Mouse (Mus musculus) embryonic fibroblast, embryonic 13.5 days (primary cell): ENCODE data around the gene Ttc30a2. TPM values are rescaled to one million over a fixed set of nuclear protein-coding genes. Genes with fewer than 3 reads are reported as not detected.
"Not testable (repeated sequence)": the region's sequence is repeated elsewhere in the genome, so short reads cannot be mapped to it uniquely, and the experiment has no call there.

Experiments used
- H3K27ac ChIP-seq: 2 replicates; pipeline ENCODE4 v1.5.1; 2012; ENCODE audit warnings: low read length, control low read depth, inconsistent platforms; ENCODE audit not compliant: insufficient read depth
- H3K4me1 ChIP-seq: 2 replicates; pipeline ENCODE4 v1.6.1; 2011; ENCODE audit warnings: low read length; ENCODE audit not compliant: control insufficient read depth, insufficient read depth
- H3K4me3 ChIP-seq: 2 replicates; pipeline ENCODE4 v1.5.1; 2011; ENCODE audit warnings: mild to moderate bottlenecking, control low read depth, low read length; ENCODE audit not compliant: insufficient read depth
- CTCF ChIP-seq: IDR thresholded peaks from 2 replicates; pipeline ENCODE4 v1.5.1; 2011; ENCODE audit warnings: mild to moderate bottlenecking, control low read depth, low read length, moderate library complexity, borderline replicate concordance; ENCODE audit not compliant: insufficient read depth
- POLR2A ChIP-seq: IDR thresholded peaks from 2 replicates; pipeline ENCODE4 v1.6.1; 2011; ENCODE audit warnings: low read depth, mild to moderate bottlenecking, control low read depth, low read length, moderate library complexity
- polyA plus RNA-seq: library from polyadenylated mRNA; stranded (reverse); fragments of >200 nt; gene quantifications from 2 replicates; pipeline ENCODE4 v1.2.4, GENCODE M21; 2011; ENCODE audit warnings: low read depth; ENCODE audit not compliant: missing spikeins, insufficient read length

Gene Ttc30a2
- polyA plus RNA-seq: 0.20 and 0.93 TPM in 2 replicates

GRCm38 (mm10) chr2:75977752-75978368 is at the start of gene Ttc30a2:
Ttc30a2 (minus strand) TSS chr2:75978170.
- not testable (repeated sequence) for H3K4me3 ChIP-seq, H3K27ac ChIP-seq, H3K4me1 ChIP-seq

- TF ChIP-seq POLR2A (no peak), CTCF (no peak)
- Histone ChIP-seq H3K27ac (no peak overlapping the region), H3K4me3 (no peak overlapping the region), H3K4me1 (no peaks in the 10 kb centered on the region)
Measured at GRCm38 (mm10) chr2:76016890-76017289, 38.9 kb upstream of the Ttc30a2 start.

GRCm38 (mm10) chr2:76016136-76016535 is 38.2 kb upstream of the Ttc30a2 start:
- Histone ChIP-seq H3K4me3 (no peak overlapping the region), H3K27ac (no peak overlapping the region), H3K4me1 (no peaks in the 10 kb centered on the region)
- TF ChIP-seq POLR2A (no peak), CTCF (no peak)

GRCm38 (mm10) chr2:76015460-76015859 is 37.5 kb upstream of the Ttc30a2 start:
- no peak for TF ChIP-seq POLR2A
- TF ChIP-seq CTCF: no peak
- Histone ChIP-seq H3K4me1 (no peaks in the 10 kb centered on the region), H3K27ac (no peak overlapping the region), H3K4me3 (no peak overlapping the region)

GRCm38 (mm10) chr2:76014659-76015058 is 36.7 kb upstream of the Ttc30a2 start:
- no peaks in the 10 kb centered on the region for H3K4me1 ChIP-seq
- H3K4me3 ChIP-seq: no peak overlapping the region
- H3K27ac ChIP-seq: no peak overlapping the region
- no peak for TF ChIP-seq CTCF
- no peak for TF ChIP-seq POLR2A

- Histone ChIP-seq H3K4me3 (no peak overlapping the region), H3K27ac (no peak overlapping the region), H3K4me1 (no peaks in the 10 kb centered on the region)
- TF ChIP-seq POLR2A: no peak
- TF ChIP-seq CTCF: no peak
Measured at GRCm38 (mm10) chr2:76006194-76006593, 28.2 kb upstream of the Ttc30a2 start.

GRCm38 (mm10) chr2:76002899-76003298 is 24.9 kb upstream of the Ttc30a2 start:
- Histone ChIP-seq H3K4me3 (no peak overlapping the region), H3K4me1 (no peaks in the 10 kb centered on the region), H3K27ac (no peak overlapping the region)
- TF ChIP-seq POLR2A: no peak
- TF ChIP-seq CTCF: no peak

GRCm38 (mm10) chr2:76001392-76001791 is 23.4 kb upstream of the Ttc30a2 start:
- Histone ChIP-seq H3K4me3 (no peak overlapping the region), H3K4me1 (no peaks in the 10 kb centered on the region), H3K27ac (no peak overlapping the region)
- TF ChIP-seq CTCF: peak; percentile 65; the same call in 1 of the 2 replicates
- no peak for TF ChIP-seq POLR2A

GRCm38 (mm10) chr2:75999636-76000035 is 21.7 kb upstream of the Ttc30a2 start:
- TF ChIP-seq CTCF (no peak), POLR2A (no peak)
- H3K4me3 ChIP-seq: no peak overlapping the region
- H3K4me1 ChIP-seq: no peaks in the 10 kb centered on the region
- H3K27ac ChIP-seq: no peak overlapping the region

GRCm38 (mm10) chr2:75998692-75999091 is 20.7 kb upstream of the Ttc30a2 start:
- Histone ChIP-seq H3K4me3 (no peak overlapping the region), H3K27ac (no peak overlapping the region), H3K4me1 (no peaks in the 10 kb centered on the region)
- no peak for TF ChIP-seq POLR2A
- TF ChIP-seq CTCF: no peak

- H3K4me1 ChIP-seq: no peaks in the 10 kb centered on the region
- no peak overlapping the region for H3K4me3 ChIP-seq
- TF ChIP-seq CTCF (no peak), POLR2A (no peak)
- no peak overlapping the region for H3K27ac ChIP-seq
Measured at GRCm38 (mm10) chr2:75997726-75998125, 19.8 kb upstream of the Ttc30a2 start.
